Mouse (Mus musculus): Measurements from ENCODE around the gene Rabl3. TPM values are rescaled to one million over a fixed set of nuclear protein-coding genes. Genes with fewer than 3 reads are reported as not detected.

Gene Rabl3
- polyA plus RNA-seq, 1 experiment from 2014 or later: 25.3 TPM

- no peak overlapping the region for H3K4me2 ChIP-seq (replicated peaks)
- H3K27me3 ChIP-seq: no peaks in the 10 kb centered on the region
- no peaks in the 10 kb centered on the region for H3K9me3 ChIP-seq
- H3K36me3 ChIP-seq: no peaks in the 10 kb centered on the region
- peaks cover 44% of the 10 kb centered on the region for H3K4me1 ChIP-seq (replicated peaks)
- ATAC-seq: no peak
- H3K27ac ChIP-seq: 0 out of 2 replicates have a peak overlapping the region, but pooled peaks have one; percentile 71
- H3K4me3 ChIP-seq (replicated peaks): no peak overlapping the region
- 89% methylated on average over 4 of the region's 4 CpGs for WGBS
- no peak overlapping the region for H3K9ac ChIP-seq (replicated peaks)
These were observed 41.0 kb downstream of the Rabl3 start for GRCm38 (mm10) chr16:37580651-37581050.

- no peaks in the 10 kb centered on the region for H3K27me3 ChIP-seq
- no peaks in the 10 kb centered on the region for H3K36me3 ChIP-seq
- WGBS: 30% methylated on average over 3 of the region's 3 CpGs
- H3K4me2 ChIP-seq (replicated peaks): no peak overlapping the region
- peaks cover 47% of the 10 kb centered on the region for H3K4me1 ChIP-seq (replicated peaks)
- no peak overlapping the region for H3K9ac ChIP-seq (replicated peaks)
- no peak overlapping the region for H3K4me3 ChIP-seq (replicated peaks)
- H3K9me3 ChIP-seq: no peaks in the 10 kb centered on the region
- H3K27ac ChIP-seq: peak overlapping the region; percentile 71
- ATAC-seq: no peak
These were observed 42.2 kb downstream of the Rabl3 start for GRCm38 (mm10) chr16:37581901-37582300.

GRCm38 (mm10) chr16:37583306-37583705 is 43.6 kb downstream of the Rabl3 start:
- H3K4me2 ChIP-seq (replicated peaks): no peak overlapping the region
- no peaks in the 10 kb centered on the region for H3K27me3 ChIP-seq
- H3K4me3 ChIP-seq (replicated peaks): no peak overlapping the region
- H3K27ac ChIP-seq: peak overlapping the region; percentile 94
- H3K9ac ChIP-seq (replicated peaks): no peak overlapping the region
- no peaks in the 10 kb centered on the region for H3K9me3 ChIP-seq
- 75% methylated on average over 3 of the region's 3 CpGs for WGBS
- H3K4me1 ChIP-seq (replicated peaks): peaks cover 47% of the 10 kb centered on the region
- no peak for ATAC-seq
- H3K36me3 ChIP-seq: no peaks in the 10 kb centered on the region

GRCm38 (mm10) chr16:37583801-37584200 is 44.1 kb downstream of the Rabl3 start:
- peak overlapping the region; percentile 4; the same call in 1 of the 2 replicates for H3K9ac ChIP-seq (replicated peaks)

GRCm38 (mm10) chr16:37584218-37585035 is 44.7 kb downstream of the Rabl3 start:
- peak overlapping the region; percentile 47 for H3K4me2 ChIP-seq (replicated peaks)
- 2% methylated on average over 25 of the region's 25 CpGs for WGBS
- peaks cover 47% of the 10 kb centered on the region for H3K4me1 ChIP-seq (replicated peaks)
- H3K27ac ChIP-seq: peak overlapping the region; percentile 94
- H3K9me3 ChIP-seq: no peaks in the 10 kb centered on the region
- H3K27me3 ChIP-seq: no peaks in the 10 kb centered on the region
- peak; percentile 87 for ATAC-seq
- H3K9ac ChIP-seq (replicated peaks): peak overlapping the region; percentile 29
- H3K4me3 ChIP-seq (replicated peaks): peak overlapping the region; percentile 21
- no peaks in the 10 kb centered on the region for H3K36me3 ChIP-seq

More at GRCm38 (mm10) chr16:37583801-37584200, 44.1 kb downstream of the Rabl3 start:
- no peaks in the 10 kb centered on the region for H3K27me3 ChIP-seq
- peak overlapping the region; percentile 47 for H3K4me2 ChIP-seq (replicated peaks)
- H3K27ac ChIP-seq: peak overlapping the region; percentile 94
- WGBS: 21% methylated on average over 6 of the region's 6 CpGs
- H3K9me3 ChIP-seq: no peaks in the 10 kb centered on the region
- H3K4me3 ChIP-seq (replicated peaks): peak overlapping the region; percentile 21; the same call in 1 of the 2 replicates
- no peaks in the 10 kb centered on the region for H3K36me3 ChIP-seq
- peaks cover 47% of the 10 kb centered on the region for H3K4me1 ChIP-seq (replicated peaks)
- no peak for ATAC-seq

GRCm38 (mm10) chr16:37585129-37585563 is 45.5 kb downstream of the Rabl3 start:
- H3K27ac ChIP-seq: peak overlapping the region; percentile 94
- H3K4me1 ChIP-seq (replicated peaks): peaks cover 52% of the 10 kb centered on the region
- no peaks in the 10 kb centered on the region for H3K36me3 ChIP-seq
- peak overlapping the region; percentile 47 for H3K4me2 ChIP-seq (replicated peaks)
- H3K27me3 ChIP-seq: no peaks in the 10 kb centered on the region
- WGBS: 34% methylated on average over 8 of the region's 8 CpGs
- peak; percentile 12 for ATAC-seq
- no peak overlapping the region for H3K4me3 ChIP-seq (replicated peaks)
- no peaks in the 10 kb centered on the region for H3K9me3 ChIP-seq
- no peak overlapping the region for H3K9ac ChIP-seq (replicated peaks)

GRCm38 (mm10) chr16:37590921-37591320 is 51.2 kb downstream of the Rabl3 start:
- H3K27ac ChIP-seq: no peak overlapping the region
- H3K4me3 ChIP-seq (replicated peaks): no peak overlapping the region
- WGBS: 92% methylated on average over 3 of the region's 3 CpGs

GRCm38 (mm10) chr16:37591551-37591950 is 51.9 kb downstream of the Rabl3 start:
- 94% methylated on average over 8 of the region's 8 CpGs for WGBS
- H3K9me3 ChIP-seq: no peaks in the 10 kb centered on the region
- peaks cover 16% of the 10 kb centered on the region; the same call in 1 of the 2 replicates for H3K4me1 ChIP-seq (replicated peaks)
- no peak for ATAC-seq
- H3K27me3 ChIP-seq: no peaks in the 10 kb centered on the region
- no peak overlapping the region for H3K4me3 ChIP-seq (replicated peaks)
- H3K9ac ChIP-seq (replicated peaks): no peak overlapping the region
- no peak overlapping the region for H3K27ac ChIP-seq
- H3K4me2 ChIP-seq (replicated peaks): no peak overlapping the region
- no peaks in the 10 kb centered on the region for H3K36me3 ChIP-seq

More at GRCm38 (mm10) chr16:37590921-37591320, 51.2 kb downstream of the Rabl3 start:
- no peak for ATAC-seq
- H3K36me3 ChIP-seq: no peaks in the 10 kb centered on the region
- peaks cover 16% of the 10 kb centered on the region for H3K4me1 ChIP-seq (replicated peaks)
- H3K9me3 ChIP-seq: no peaks in the 10 kb centered on the region
- H3K27me3 ChIP-seq: no peaks in the 10 kb centered on the region
- no peak overlapping the region for H3K9ac ChIP-seq (replicated peaks)
- no peak overlapping the region for H3K4me2 ChIP-seq (replicated peaks)

- no peaks in the 10 kb centered on the region for H3K9me3 ChIP-seq
- no peak overlapping the region for H3K9ac ChIP-seq (replicated peaks)
- H3K27me3 ChIP-seq: no peaks in the 10 kb centered on the region
- no peaks in the 10 kb centered on the region for H3K36me3 ChIP-seq
- no peak overlapping the region for H3K4me2 ChIP-seq (replicated peaks)
- H3K27ac ChIP-seq: no peak overlapping the region
- H3K4me3 ChIP-seq (replicated peaks): no peak overlapping the region
- no peaks in the 10 kb centered on the region for H3K4me1 ChIP-seq (replicated peaks)
- ATAC-seq: no peak
- WGBS: 68% methylated on average over 5 of the region's 5 CpGs
These were observed 57.7 kb downstream of the Rabl3 start for GRCm38 (mm10) chr16:37597412-37597811.

- H3K27me3 ChIP-seq: no peaks in the 10 kb centered on the region
- no peaks in the 10 kb centered on the region for H3K9me3 ChIP-seq
- ATAC-seq: no peak
These were observed 58.8 kb downstream of the Rabl3 start for GRCm38 (mm10) chr16:37598463-37598862.

GRCm38 (mm10) chr16:37599326-37599725 is 59.6 kb downstream of the Rabl3 start:
- Histone ChIP-seq H3K4me1 (replicated peaks) (no peaks in the 10 kb centered on the region), H3K27ac (no peak overlapping the region), H3K4me3 (replicated peaks) (no peak overlapping the region), H3K27me3 (no peaks in the 10 kb centered on the region), H3K4me2 (replicated peaks) (no peak overlapping the region), H3K36me3 (no peaks in the 10 kb centered on the region), H3K9ac (replicated peaks) (no peak overlapping the region), H3K9me3 (no peaks in the 10 kb centered on the region)
- WGBS: 87% methylated on average over 3 of the region's 3 CpGs
- no peak for ATAC-seq

More at GRCm38 (mm10) chr16:37598463-37598862, 58.8 kb downstream of the Rabl3 start:
- H3K36me3 ChIP-seq: no peaks in the 10 kb centered on the region
- H3K9ac ChIP-seq (replicated peaks): no peak overlapping the region
- H3K27ac ChIP-seq: no peak overlapping the region
- WGBS: 94% methylated on average over 7 of the region's 7 CpGs
- H3K4me3 ChIP-seq (replicated peaks): no peak overlapping the region
- H3K4me2 ChIP-seq (replicated peaks): no peak overlapping the region
- no peaks in the 10 kb centered on the region for H3K4me1 ChIP-seq (replicated peaks)

GRCm38 (mm10) chr16:37603431-37603830 is 63.7 kb downstream of the Rabl3 start:
- Histone ChIP-seq H3K4me3 (replicated peaks) (no peak overlapping the region), H3K9me3 (no peaks in the 10 kb centered on the region), H3K4me2 (replicated peaks) (no peak overlapping the region), H3K36me3 (no peaks in the 10 kb centered on the region), H3K27ac (no peak overlapping the region), H3K4me1 (replicated peaks) (no peaks in the 10 kb centered on the region), H3K27me3 (no peaks in the 10 kb centered on the region), H3K9ac (replicated peaks) (no peak overlapping the region)
- 97% methylated on average over 1 of the region's 1 CpGs for WGBS
- ATAC-seq: no peak
